Mouse (Mus musculus) myocyte (in vitro differentiated cells): ENCODE measurements around the gene Grhl3. TPM values are rescaled to one million over a fixed set of nuclear protein-coding genes. Genes with fewer than 3 reads are reported as not detected.

ENCODE experiments used
- H3K27me3 ChIP-seq: one replicate; pipeline ENCODE4 v1.6.1; 2011; ENCODE audit not compliant: control insufficient read depth, insufficient read depth, insufficient read length
- H3K36me3 ChIP-seq: one replicate; pipeline ENCODE4 v1.6.1; 2011; ENCODE audit not compliant: control insufficient read depth, insufficient read depth
- H3K4me2 ChIP-seq: one replicate; pipeline ENCODE4 v1.6.1; 2011; ENCODE audit warnings: low read depth, control low read depth
- H3K4me3 ChIP-seq: one replicate; pipeline ENCODE4 v1.5.1; 2011; ENCODE audit warnings: mild to moderate bottlenecking, control low read depth, moderate library complexity
- H3K79me2 ChIP-seq: one replicate; pipeline ENCODE4 v1.6.1; 2011; ENCODE audit not compliant: control insufficient read depth, insufficient read depth
- H3ac ChIP-seq: one replicate; pipeline ENCODE4 v1.6.1; 2011; ENCODE audit not compliant: control insufficient read depth, insufficient read length
- CEBPB ChIP-seq: IDR thresholded peaks from 2 replicates; pipeline ENCODE4 v1.6.1; 2011; ENCODE audit warnings: mild to moderate bottlenecking, moderate library complexity; ENCODE audit not compliant: poor library complexity, insufficient read depth, severe bottlenecking
- E2F4 ChIP-seq: IDR thresholded peaks from one replicate; pipeline ENCODE4 v1.6.1; 2011; ENCODE audit warnings: mild to moderate bottlenecking, control low read depth, moderate library complexity; ENCODE audit not compliant: insufficient read depth
- MAX ChIP-seq: IDR thresholded peaks from one replicate; pipeline ENCODE4 v1.6.1; 2011; ENCODE audit warnings: low read depth, mild to moderate bottlenecking, control low read depth
- MYOD1 ChIP-seq, 3 experiments: IDR thresholded peaks; one replicate each; pipeline ENCODE4 v1.6.1; 2011; ENCODE audit warnings: control low read depth in 2 of 3, low read depth in 2 of 3, mild to moderate bottlenecking in 2 of 3, moderate library complexity in 1 of 3; ENCODE audit not compliant: insufficient read length in 2 of 3, control insufficient read depth in 1 of 3
- MYOG ChIP-seq, 3 experiments: IDR thresholded peaks; one replicate each; pipeline ENCODE4 v1.6.1; 2011; ENCODE audit warnings: control low read depth in 2 of 3, low read depth in 2 of 3, mild to moderate bottlenecking in 2 of 3; ENCODE audit not compliant: insufficient read length in 2 of 3, control insufficient read depth in 1 of 3, insufficient read depth in 1 of 3
- POLR2A ChIP-seq: IDR thresholded peaks from one replicate; pipeline ENCODE4 v1.6.1; 2011; ENCODE audit warnings: low read depth, mild to moderate bottlenecking, control low read depth, moderate library complexity; ENCODE audit not compliant: insufficient read length
- POLR2AphosphoS2 ChIP-seq: IDR thresholded peaks from one replicate; pipeline ENCODE4 v1.6.1; 2011; ENCODE audit warnings: low read depth, control low read depth; ENCODE audit not compliant: insufficient read length
- REST ChIP-seq: IDR thresholded peaks from one replicate; pipeline ENCODE4 v1.6.1; 2011; ENCODE audit warnings: mild to moderate bottlenecking, control low read depth, moderate library complexity; ENCODE audit not compliant: insufficient read depth, insufficient read length
- SRF ChIP-seq: IDR thresholded peaks from one replicate; pipeline ENCODE4 v1.6.1; 2011; ENCODE audit warnings: low read depth; ENCODE audit not compliant: control insufficient read depth, insufficient read length
- TCF12 ChIP-seq: IDR thresholded peaks from one replicate; pipeline ENCODE4 v1.6.1; 2011; ENCODE audit warnings: mild to moderate bottlenecking, control low read depth; ENCODE audit not compliant: poor library complexity, insufficient read depth, severe bottlenecking
- TCF3 ChIP-seq: IDR thresholded peaks from one replicate; pipeline ENCODE4 v1.6.1; 2011; ENCODE audit warnings: low read depth, control low read depth; ENCODE audit not compliant: insufficient read length
- USF1 ChIP-seq: IDR thresholded peaks from one replicate; pipeline ENCODE4 v1.6.1; 2011; ENCODE audit warnings: low read depth, mild to moderate bottlenecking, control low read depth, moderate library complexity
- polyA plus RNA-seq: library from polyadenylated mRNA; unstranded; fragments of >200 nt; fragmentation: generic; extraction: Trizol; gene quantifications from one replicate; pipeline ENCODE4 v1.2.1, GENCODE M21; 2012; ENCODE audit warnings: missing spikeins

Grhl3 gene
- polyA plus RNA-seq, 1 experiment: 0.95 TPM

- Histone ChIP-seq H3K27me3 (no peaks in the 10 kb centered on the region), H3K79me2 (no peaks in the 10 kb centered on the region), H3K4me3 (no peak overlapping the region), H3K36me3 (no peaks in the 10 kb centered on the region), H3K4me2 (no peak overlapping the region), H3ac (no peak overlapping the region)
- TF ChIP-seq REST: no peak
- TF ChIP-seq TCF12: no peak
- no peak for TF ChIP-seq MAX
- no peak for TF ChIP-seq POLR2AphosphoS2
- no peak for TF ChIP-seq USF1
- TF ChIP-seq TCF3: no peak
- no peak for TF ChIP-seq CEBPB
- TF ChIP-seq POLR2A: no peak
These were observed 36.6 kb upstream of the Grhl3 start for GRCm38 (mm10) chr4:135609986-135610385.

DNA sequence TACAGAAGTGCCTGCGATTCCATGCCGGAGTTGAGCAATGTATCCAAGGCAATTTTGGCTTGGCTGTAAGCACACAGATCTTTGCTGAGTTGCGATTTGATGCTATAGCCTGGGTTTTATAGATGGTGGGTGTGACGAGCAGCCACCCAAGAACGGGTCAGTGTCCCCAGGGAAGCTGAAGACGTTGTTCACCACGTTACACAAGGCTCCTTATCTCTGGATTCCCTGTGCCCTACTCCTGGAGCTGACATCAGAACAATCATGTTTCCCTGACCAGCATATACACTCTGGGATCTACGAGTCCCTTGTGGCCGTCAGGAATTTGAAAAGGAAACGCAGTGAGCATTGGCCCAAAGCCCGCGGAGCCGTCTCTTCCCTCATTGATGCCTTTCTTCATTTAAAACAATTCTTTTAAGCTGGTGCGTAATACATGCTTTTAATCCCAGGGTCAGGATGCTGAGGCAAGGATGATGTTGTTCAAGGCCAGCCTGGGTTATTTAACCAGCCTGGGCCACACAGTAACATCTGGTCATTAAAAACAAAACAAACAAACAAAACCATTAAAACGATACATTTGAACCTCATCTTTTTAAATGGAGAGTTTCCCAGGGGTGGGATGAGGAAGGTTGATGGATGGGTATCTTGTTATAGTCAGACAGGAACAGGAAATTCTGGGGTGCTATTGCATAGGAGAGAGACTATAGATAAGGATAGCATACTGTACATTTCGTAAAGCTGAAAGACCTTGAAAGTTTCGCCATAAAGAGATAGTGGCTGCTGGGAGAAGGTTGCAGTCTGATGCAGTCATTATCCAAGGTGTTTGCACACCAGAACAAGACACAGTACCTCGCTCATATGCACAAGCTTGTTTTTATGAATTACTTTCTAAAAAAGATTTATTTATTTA lies 34.8 kb upstream of the Grhl3 start:
- no peak overlapping the region for H3ac ChIP-seq
- no peaks in the 10 kb centered on the region for H3K27me3 ChIP-seq
- H3K4me3 ChIP-seq: no peak overlapping the region
- H3K4me2 ChIP-seq: no peak overlapping the region
- H3K36me3 ChIP-seq: no peaks in the 10 kb centered on the region
- no peaks in the 10 kb centered on the region for H3K79me2 ChIP-seq
- TF ChIP-seq POLR2AphosphoS2 (no peak), MYOD1 (IDR thresholded peaks at IDR 0.05; ENCODE audit: control insufficient read depth in 1 of 3, insufficient read length in 2 of 3, low read depth in 2 of 3) (no peak), REST (no peak), POLR2A (no peak), E2F4 (no peak), CEBPB (no peak), TCF3 (no peak), SRF (no peak), MYOG (IDR thresholded peaks at IDR 0.05; ENCODE audit: control insufficient read depth in 1 of 3, insufficient read depth in 1 of 3, insufficient read length in 2 of 3, low read depth in 2 of 3) (no peak), TCF12 (no peak)

DNA sequence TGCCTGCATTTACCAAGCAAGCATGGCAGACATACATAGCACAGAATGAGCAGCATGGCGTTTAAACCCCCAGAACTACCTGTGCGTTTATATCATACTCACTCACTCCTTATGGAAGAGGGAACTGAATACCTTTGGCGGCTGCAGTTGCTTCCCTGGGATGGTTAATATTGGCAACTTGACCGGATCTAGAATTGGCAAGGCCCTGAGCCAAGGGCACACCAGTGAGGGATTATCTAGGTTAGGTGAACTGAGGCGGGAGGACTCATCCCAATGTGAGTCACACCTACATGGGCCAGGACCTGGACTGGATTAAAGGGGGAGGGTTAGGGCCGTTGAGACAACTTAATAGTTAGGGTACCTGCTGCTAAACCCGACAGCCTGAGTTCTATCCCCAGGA lies 32.8 kb upstream of the Grhl3 start:
- H3K27me3 ChIP-seq: no peaks in the 10 kb centered on the region
- TF ChIP-seq TCF3 (no peak), USF1 (no peak), CEBPB (no peak), E2F4 (no peak), TCF12 (no peak), REST (no peak), POLR2AphosphoS2 (no peak), MYOG (IDR thresholded peaks at IDR 0.05; ENCODE audit: control insufficient read depth in 1 of 3, insufficient read depth in 1 of 3, insufficient read length in 2 of 3, low read depth in 2 of 3) (no peak), POLR2A (no peak), MAX (no peak), SRF (no peak), MYOD1 (IDR thresholded peaks at IDR 0.05; ENCODE audit: control insufficient read depth in 1 of 3, insufficient read length in 2 of 3, low read depth in 2 of 3) (no peak)
- H3K79me2 ChIP-seq: no peaks in the 10 kb centered on the region
- H3K36me3 ChIP-seq: no peaks in the 10 kb centered on the region
- H3K4me3 ChIP-seq: no peak overlapping the region
- H3K4me2 ChIP-seq: no peak overlapping the region
- H3ac ChIP-seq: no peak overlapping the region

- H3K27me3 ChIP-seq: no peaks in the 10 kb centered on the region
- H3ac ChIP-seq: no peak overlapping the region
- H3K4me3 ChIP-seq: no peak overlapping the region
- no peaks in the 10 kb centered on the region for H3K79me2 ChIP-seq
- no peak overlapping the region for H3K4me2 ChIP-seq
- TF ChIP-seq CEBPB (peak; percentile 65; the same call in 1 of the 2 replicates), REST (no peak), MYOD1 (IDR thresholded peaks at IDR 0.05; ENCODE audit: control insufficient read depth in 1 of 3, insufficient read length in 2 of 3, low read depth in 2 of 3) (peak in 2 of 3 experiments; percentile 97), MYOG (IDR thresholded peaks at IDR 0.05; ENCODE audit: control insufficient read depth in 1 of 3, insufficient read depth in 1 of 3, insufficient read length in 2 of 3, low read depth in 2 of 3) (no peak), POLR2AphosphoS2 (no peak), TCF3 (peak; percentile 33), POLR2A (no peak), E2F4 (no peak), TCF12 (no peak), SRF (no peak), MAX (no peak), USF1 (no peak)
- H3K36me3 ChIP-seq: no peaks in the 10 kb centered on the region
These were observed 28.1 kb upstream of the Grhl3 start for GRCm38 (mm10) chr4:135601530-135601929.
